Mouse (Mus musculus) CH12F3 (cell line): ENCODE measurements at regions not wholly inside any gene's neighbourhood (a gene's known extent, or its start where the extent isn't known, plus 50 kb on each side); places are given as distances from the start of the nearest gene placed in this dataset.

Experiments used
- in situ Hi-C: fragments of 300-500 bp; cut with MboI; formaldehyde crosslinking; loops from 2 replicates; pipeline ENCODE4 v1.14.3; 2020; ENCODE audit warnings: low sequenced_read_pairs

GRCm38 (mm10) chr1:35709214-35709613 lies 359.0 kb upstream of the Hs6st1 start:
- in situ Hi-C loops = no loop called here

GRCm38 (mm10) chr1:35713961-35714360 lies 354.2 kb upstream of the Hs6st1 start:
- in situ Hi-C loops = no loop called here

GRCm38 (mm10) chr1:35715931-35716330 lies 352.3 kb upstream of the Hs6st1 start:
- in situ Hi-C loops = no loop called here

DNA sequence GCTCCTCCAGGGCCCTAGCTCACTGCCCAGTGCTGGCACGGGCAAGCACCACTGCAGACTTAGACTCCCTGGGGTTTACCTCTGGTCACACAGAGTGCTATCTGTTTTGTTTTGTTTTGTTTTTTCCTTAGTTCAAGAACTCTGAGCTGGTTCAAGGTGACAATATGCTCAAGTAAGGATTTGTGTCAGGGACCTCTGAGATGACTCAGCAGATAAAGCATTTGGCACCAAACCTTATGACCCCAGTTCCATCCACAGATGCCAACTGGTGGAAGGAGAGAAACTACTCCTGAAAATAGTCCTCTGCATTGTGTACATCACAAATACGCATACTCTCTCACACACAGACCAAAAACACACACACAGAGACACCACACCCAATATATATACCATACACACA lies 351.0 kb upstream of the Hs6st1 start:
- in situ Hi-C loops = no loop called here

GRCm38 (mm10) chr1:35717659-35718058 lies 350.5 kb upstream of the Hs6st1 start:
- in situ Hi-C loops = no loop called here

GRCm38 (mm10) chr1:35720063-35720462 lies 348.1 kb upstream of the Hs6st1 start:
- in situ Hi-C loops = no loop called here

GRCm38 (mm10) chr1:35724366-35724900 lies 343.8 kb upstream of the Hs6st1 start:
- in situ Hi-C loops = no loop called here

- in situ Hi-C loops = no loop called here
Observed at GRCm38 (mm10) chr1:35726596-35726995, 341.6 kb upstream of the Hs6st1 start.

- in situ Hi-C loops = no loop called here
Observed at GRCm38 (mm10) chr1:35727310-35727990, 340.8 kb upstream of the Hs6st1 start.

DNA sequence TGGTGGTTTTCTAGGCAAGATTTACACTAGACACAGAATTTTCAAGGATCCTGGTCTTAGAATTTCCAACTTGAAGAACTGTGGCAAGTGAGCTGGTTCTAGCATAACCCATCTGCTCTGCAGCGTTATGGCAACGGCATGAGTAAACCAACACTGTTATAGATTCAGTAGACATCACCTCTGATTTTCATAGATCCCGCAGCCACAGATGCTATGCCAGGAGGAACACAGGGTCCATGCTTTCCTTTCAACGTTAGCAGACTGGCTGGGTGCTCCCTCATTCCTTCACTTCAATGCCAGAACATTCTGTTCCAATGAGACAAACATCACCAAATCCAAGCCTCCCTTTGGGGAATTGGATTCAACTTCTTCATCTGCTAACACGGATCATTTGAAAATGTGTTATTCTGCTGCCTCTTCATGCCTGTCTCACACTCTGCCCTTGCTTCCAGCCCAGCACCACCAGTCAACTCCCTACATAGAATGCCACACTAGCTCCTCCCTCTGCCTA lies 338.4 kb upstream of the Hs6st1 start:
- in situ Hi-C loops = no loop called here

- in situ Hi-C loops = no loop called here
Observed at GRCm38 (mm10) chr1:35730309-35730708, 337.9 kb upstream of the Hs6st1 start.

- in situ Hi-C loops = no loop called here
Observed at GRCm38 (mm10) chr1:35736247-35736646, 332.0 kb upstream of the Hs6st1 start.

DNA sequence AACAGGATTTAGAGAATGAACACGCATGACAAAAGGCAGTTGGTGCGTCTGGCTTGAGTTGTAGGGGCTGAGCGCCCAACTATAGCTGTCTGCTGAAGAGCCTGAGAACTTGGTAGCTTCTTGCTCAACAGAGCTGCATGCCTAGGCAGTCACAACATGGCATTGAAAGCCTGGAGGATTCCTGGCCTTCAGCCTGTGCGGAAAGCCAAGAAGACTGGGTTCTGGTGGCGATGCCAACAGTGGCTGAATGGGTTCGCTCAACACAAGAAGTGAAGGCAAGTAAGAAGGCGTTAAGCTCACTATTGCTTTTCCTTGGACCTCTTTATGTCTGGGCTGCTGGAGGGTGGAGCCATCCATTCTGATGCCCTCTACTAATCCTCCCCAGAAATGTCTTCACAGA lies 318.6 kb upstream of the Hs6st1 start:
- in situ Hi-C loops = no loop called here

DNA sequence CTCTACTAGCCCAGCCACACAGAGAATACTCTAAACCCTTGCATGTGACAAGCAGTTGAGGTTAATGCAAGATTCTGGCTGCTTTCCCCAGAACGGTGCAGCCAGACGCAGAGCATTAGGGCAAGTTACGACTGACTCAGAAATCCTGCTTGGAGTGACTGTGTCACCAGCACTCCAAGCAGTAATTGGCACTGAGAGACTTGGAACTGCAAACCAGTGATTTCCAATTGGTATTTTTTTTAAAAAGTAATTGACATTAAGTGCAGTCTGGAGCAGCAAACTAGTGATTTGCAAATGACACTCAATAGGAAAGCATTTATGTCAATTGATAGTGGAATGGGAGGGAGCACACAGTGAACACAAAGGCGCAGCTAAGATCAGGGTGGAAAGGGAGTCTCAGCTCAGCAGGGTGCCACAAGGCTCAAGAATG lies 318.1 kb upstream of the Hs6st1 start:
- in situ Hi-C loops = no loop called here

GRCm38 (mm10) chr1:35752636-35753035 lies 315.6 kb upstream of the Hs6st1 start:
- in situ Hi-C loops = no loop called here

- in situ Hi-C loops = no loop called here
Observed at GRCm38 (mm10) chr1:35754170-35754569, 314.0 kb upstream of the Hs6st1 start.

DNA sequence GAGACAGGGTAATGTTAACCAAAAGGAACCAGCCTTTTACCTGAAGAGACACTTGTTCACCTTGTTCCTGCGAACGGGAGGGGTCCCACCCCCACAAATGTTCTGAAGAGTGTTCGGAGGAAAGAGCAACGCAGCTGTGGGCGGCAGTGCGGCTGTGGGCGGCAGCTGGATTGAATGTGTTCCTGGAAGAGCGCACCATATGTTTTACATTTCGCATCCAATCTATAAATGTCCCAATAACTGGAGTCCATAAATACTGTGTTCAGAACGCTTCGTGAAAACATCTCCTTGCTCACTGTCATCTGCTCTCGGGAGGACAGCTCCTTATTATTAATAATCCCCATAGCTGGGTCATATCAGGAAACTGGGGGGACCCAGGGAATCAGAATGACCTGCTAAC lies 309.2 kb upstream of the Hs6st1 start:
- in situ Hi-C loops = no loop called here

- in situ Hi-C loops = no loop called here
Observed at GRCm38 (mm10) chr1:35759600-35759999, 308.6 kb upstream of the Hs6st1 start.

DNA sequence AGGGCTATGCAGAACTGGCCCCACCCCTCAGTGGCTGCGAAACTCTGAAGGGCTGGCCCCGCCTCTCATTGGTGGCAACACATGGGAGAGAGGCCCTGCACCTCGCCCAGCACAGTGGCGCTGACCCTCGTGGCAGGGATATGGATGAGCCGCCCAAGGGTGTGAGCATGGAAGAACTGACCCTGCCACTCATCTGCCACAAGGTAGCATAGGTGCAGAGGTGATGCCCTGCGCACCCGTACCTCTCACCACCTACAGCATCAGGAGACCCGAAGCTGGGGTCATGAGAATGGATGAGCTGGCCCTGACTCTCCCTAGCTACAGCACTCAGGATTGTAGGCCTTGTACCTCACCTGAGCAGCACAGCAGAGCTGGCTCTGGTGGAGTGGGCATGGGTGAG lies 305.1 kb upstream of the Hs6st1 start:
- in situ Hi-C loops = no loop called here

- in situ Hi-C loops = no loop called here
Observed at GRCm38 (mm10) chr1:35763456-35763855, 304.7 kb upstream of the Hs6st1 start.

GRCm38 (mm10) chr1:35764068-35764467 lies 304.1 kb upstream of the Hs6st1 start:
- in situ Hi-C loops = no loop called here

- in situ Hi-C loops = no loop called here
Observed at GRCm38 (mm10) chr1:35765692-35766091, 302.5 kb upstream of the Hs6st1 start.

GRCm38 (mm10) chr1:35766271-35766670 lies 301.9 kb upstream of the Hs6st1 start:
- in situ Hi-C loops = no loop called here
